Mouse (Mus musculus) neural tube, embryonic 14.5 days (tissue): ENCODE measurements around the gene Atp2c2. TPM values are rescaled to one million over a fixed set of nuclear protein-coding genes. Genes with fewer than 3 reads are reported as not detected.

Experiments
- ATAC-seq: fragments of 200-750 bp; cut with Nextera tagmentation; 2 replicates; pipeline ENCODE4 v1.8.0; 2017; ENCODE audit warnings: low read depth, mild to moderate bottlenecking, moderate TSS enrichment, moderate library complexity
- H3K27ac ChIP-seq: fragments of 300-500 bp; sonication (generic); 2 replicates; pipeline ENCODE4 v1.5.1; 2014; ENCODE audit warnings: low read depth, mild to moderate bottlenecking, control low read depth, low read length, moderate library complexity, mixed read lengths
- H3K27me3 ChIP-seq: fragments of 300-500 bp; sonication (generic); 2 replicates; pipeline ENCODE4 v1.6.1; 2014; ENCODE audit warnings: low read length; ENCODE audit not compliant: control insufficient read depth, insufficient read depth
- H3K36me3 ChIP-seq: fragments of 300-500 bp; sonication (generic); 2 replicates; pipeline ENCODE4 v1.6.1; 2014; ENCODE audit warnings: low read length, mixed read lengths; ENCODE audit not compliant: control insufficient read depth, insufficient read depth
- H3K4me1 ChIP-seq: fragments of 300-500 bp; sonication (generic); 2 replicates; pipeline ENCODE4 v1.6.1; 2014; ENCODE audit warnings: low read length; ENCODE audit not compliant: control insufficient read depth, insufficient read depth
- H3K4me2 ChIP-seq: fragments of 300-500 bp; sonication (generic); 2 replicates; pipeline ENCODE4 v1.6.1; 2014; ENCODE audit warnings: mild to moderate bottlenecking, low read depth, low read length, control low read depth
- H3K4me3 ChIP-seq: fragments of 300-500 bp; sonication (generic); 2 replicates; pipeline ENCODE4 v1.5.1; 2014; ENCODE audit warnings: low read depth, low read length, control low read depth, mixed read lengths
- H3K9ac ChIP-seq: fragments of 300-500 bp; sonication (generic); replicated peaks from 2 replicates; pipeline ENCODE4 v1.6.1; 2014; ENCODE audit warnings: low read depth, mild to moderate bottlenecking, control low read depth, low read length, mixed read lengths
- H3K9me3 ChIP-seq: fragments of 300-500 bp; sonication (generic); 2 replicates; pipeline ENCODE4 v1.6.1; 2016; ENCODE audit warnings: low read length; ENCODE audit not compliant: control insufficient read depth
- WGBS: fragments of 180-500 bp; shearing (Covaris S2); extraction: QIAGEN DNeasy Blood & Tissue Kit; methylation state at CpG from one replicate; pipeline ENCODE4 v1.1.7; 2014; 5-methylcytosine and 5-hydroxymethylcytosine counted together
- polyA plus RNA-seq: library from polyadenylated mRNA; unstranded; fragments of >200 nt; fragmentation: Nextera tagmentation; extraction: Ambion mirVana; gene quantifications from 2 replicates; pipeline ENCODE4 v1.2.1, GENCODE M21; 2014

The Atp2c2 gene
- polyA plus RNA-seq, 1 experiment from 2014 or later, result 0.08 TPM

DNA sequence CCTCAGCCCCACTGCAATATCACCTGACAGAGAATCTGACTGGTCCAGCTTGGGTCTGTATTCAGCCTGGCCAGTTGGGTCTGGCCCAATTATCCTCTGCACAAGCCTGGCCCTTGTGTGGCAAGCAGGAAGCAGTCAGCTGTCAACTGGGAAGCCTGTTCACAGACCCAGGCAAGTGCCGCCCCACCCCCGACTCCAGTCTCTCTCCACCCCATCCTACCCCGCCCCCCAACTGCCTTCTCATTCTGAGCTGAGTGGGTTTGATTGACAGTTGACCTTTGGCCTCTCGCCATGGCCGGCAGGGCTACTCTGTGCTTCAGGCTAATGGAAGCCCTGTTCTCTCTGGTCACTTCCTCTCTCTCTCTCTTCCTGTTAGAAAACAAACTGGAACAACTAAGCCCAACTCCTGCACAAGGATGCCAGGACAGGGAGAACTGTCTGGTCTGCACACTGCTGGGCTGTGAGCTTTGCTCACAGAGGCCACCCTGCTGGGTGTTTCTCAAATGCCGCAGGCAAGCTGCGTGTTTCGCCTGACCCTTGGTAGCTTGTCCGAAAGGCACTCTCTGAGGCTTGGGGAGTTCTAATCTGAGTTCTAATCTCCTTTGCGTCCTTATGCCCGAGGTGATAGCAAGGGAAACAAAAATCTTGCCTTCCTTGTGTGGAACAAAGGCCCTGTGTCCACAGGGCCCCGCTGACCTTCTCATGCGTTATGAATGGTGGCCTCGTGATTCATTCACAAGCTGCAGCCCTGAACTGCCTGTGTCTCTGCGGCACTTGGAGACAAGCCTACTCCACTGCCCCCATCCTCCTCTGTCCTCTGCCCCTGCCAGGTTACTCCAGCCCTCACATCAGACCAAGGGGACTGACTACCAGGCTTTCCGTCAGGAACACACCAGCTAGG, 92.2 kb downstream of the Atp2c2 start:
- no peak overlapping the region for H3K4me2 ChIP-seq
- ATAC-seq, result peak; percentile 67; the same call in 1 of the 2 replicates
- no peak overlapping the region for H3K9ac ChIP-seq
- H3K36me3 ChIP-seq, result no peaks in the 10 kb centered on the region
- H3K9me3 ChIP-seq, result no peaks in the 10 kb centered on the region
- H3K4me1 ChIP-seq, result peaks cover 8% of the 10 kb centered on the region; the same call in 1 of the 2 replicates
- no peak overlapping the region for H3K4me3 ChIP-seq
- 12% methylated on average over 16 of the region's 16 CpGs for WGBS
- H3K27me3 ChIP-seq, result no peaks in the 10 kb centered on the region
- peak overlapping the region; percentile 57; the same call in 1 of the 2 replicates for H3K27ac ChIP-seq

DNA sequence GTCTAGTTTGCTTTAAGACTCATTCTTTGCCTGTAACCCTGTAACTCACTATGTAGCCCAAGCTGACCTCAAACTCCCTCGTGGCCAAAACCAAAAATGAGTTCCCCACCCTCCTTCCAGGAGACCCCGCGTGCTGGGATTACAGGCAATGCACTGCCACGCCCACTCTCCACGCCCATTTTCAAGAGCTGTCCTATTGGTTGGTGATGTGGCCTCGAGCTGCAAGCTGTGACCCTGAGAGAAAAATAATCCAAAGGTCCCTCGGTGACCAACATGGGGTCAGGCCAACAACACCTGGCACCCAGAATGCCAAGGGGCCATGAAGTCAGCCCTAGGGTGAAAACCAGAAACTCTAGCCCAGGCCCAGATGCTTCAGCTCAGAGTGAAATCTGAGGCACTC, 94.9 kb downstream of the Atp2c2 start:
- H3K36me3 ChIP-seq, result no peaks in the 10 kb centered on the region
- H3K27ac ChIP-seq, result no peak overlapping the region
- no peak overlapping the region for H3K9ac ChIP-seq
- no peak for ATAC-seq
- H3K4me2 ChIP-seq, result no peak overlapping the region
- H3K9me3 ChIP-seq, result no peaks in the 10 kb centered on the region
- 43% methylated on average over 7 of the region's 7 CpGs for WGBS
- H3K27me3 ChIP-seq, result no peaks in the 10 kb centered on the region
- no peak overlapping the region for H3K4me3 ChIP-seq
- peaks cover 12% of the 10 kb centered on the region; the same call in 1 of the 2 replicates for H3K4me1 ChIP-seq

DNA sequence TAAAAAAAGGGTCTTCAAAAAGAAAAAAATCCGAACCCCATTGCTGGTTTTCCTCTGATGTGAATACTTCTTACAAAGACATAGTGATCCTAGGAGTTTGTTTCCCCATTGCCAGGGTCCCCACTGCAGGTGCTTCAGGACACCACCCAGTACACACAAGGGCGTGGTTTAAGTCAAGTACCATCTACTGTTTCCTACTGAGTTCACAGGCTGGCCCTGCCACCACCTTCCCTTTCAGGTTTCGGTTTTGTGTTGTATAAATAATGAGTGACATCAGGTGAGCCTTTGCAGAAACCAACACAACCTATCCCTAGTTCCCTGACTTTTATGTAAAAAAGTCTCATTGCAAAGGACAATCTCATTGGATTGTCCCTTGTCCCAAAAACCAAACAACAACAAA, 95.8 kb downstream of the Atp2c2 start:
- no peak overlapping the region for H3K27ac ChIP-seq
- H3K4me2 ChIP-seq, result no peak overlapping the region
- no peak overlapping the region for H3K4me3 ChIP-seq
- H3K9me3 ChIP-seq, result no peaks in the 10 kb centered on the region
- H3K36me3 ChIP-seq, result no peaks in the 10 kb centered on the region
- no peak for ATAC-seq
- peaks cover 12% of the 10 kb centered on the region for H3K4me1 ChIP-seq
- no peak overlapping the region for H3K9ac ChIP-seq
- no peaks in the 10 kb centered on the region for H3K27me3 ChIP-seq
- 90% methylated on average over 3 of the region's 3 CpGs for WGBS

DNA sequence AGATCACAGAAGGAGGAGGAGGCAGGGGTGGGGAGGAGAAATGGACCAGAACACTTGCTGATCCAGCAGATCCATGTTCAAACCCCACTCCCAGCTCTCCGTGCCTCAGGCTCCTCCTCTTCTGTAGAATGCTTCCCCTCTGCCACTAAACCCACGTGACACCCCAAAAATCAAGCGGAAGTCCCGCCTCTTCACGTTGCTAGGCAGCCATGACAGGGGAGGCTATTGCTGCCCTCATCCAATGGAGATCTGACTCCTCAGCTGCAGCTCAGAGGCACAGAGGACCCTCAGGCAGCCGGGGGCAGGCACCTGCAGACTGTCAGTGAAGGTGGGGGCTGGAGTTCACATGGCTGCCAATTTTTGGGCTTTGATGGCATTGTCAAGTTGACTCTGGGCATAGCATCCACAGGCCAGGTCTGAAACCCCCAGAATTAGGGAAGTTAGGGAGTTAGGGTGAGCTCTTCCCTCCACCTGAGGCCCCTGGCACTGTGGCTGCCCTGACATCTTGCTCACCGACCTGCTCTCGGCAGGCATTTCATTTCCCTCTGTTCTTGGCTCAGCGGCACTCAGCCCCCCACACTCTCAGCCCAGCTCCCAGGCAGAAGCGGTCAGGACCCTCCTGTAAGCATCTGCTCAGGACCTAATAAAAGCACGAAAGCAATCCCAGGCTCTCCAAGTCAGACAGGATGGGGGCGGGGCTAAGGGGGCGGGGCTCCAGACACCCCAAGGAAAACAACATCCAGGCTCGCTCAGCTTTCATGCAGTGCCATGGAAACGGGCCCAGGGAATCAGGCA, 98.6 kb downstream of the Atp2c2 start:
- H3K27me3 ChIP-seq, result no peaks in the 10 kb centered on the region
- WGBS, result 5% methylated on average over 15 of the region's 15 CpGs
- no peaks in the 10 kb centered on the region for H3K9me3 ChIP-seq
- H3K4me2 ChIP-seq, result peak overlapping the region; percentile 26; the same call in 1 of the 2 replicates
- no peaks in the 10 kb centered on the region for H3K36me3 ChIP-seq
- H3K4me1 ChIP-seq, result peaks cover 12% of the 10 kb centered on the region
- H3K4me3 ChIP-seq, result no peak overlapping the region
- peak overlapping the region; percentile 53; the same call in 1 of the 2 replicates for H3K27ac ChIP-seq
- no peak overlapping the region for H3K9ac ChIP-seq
- peak; percentile 72 for ATAC-seq

DNA sequence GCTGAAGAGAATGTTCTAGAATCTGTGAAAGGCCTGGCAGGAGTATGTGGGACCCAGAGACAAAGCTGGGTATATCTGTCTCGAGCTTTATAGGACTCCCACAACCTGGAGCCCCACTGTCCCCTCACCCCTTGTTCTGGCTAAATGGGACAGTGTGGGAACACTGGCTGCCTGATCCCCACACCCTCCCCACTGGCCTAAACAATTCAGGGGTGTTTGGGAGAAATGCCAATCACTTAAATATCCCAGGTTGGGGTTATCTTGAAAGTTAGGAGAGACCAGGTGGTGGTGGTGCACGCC, 99.1 kb downstream of the Atp2c2 start:
- WGBS, result 58% methylated on average over 2 of the region's 2 CpGs

DNA sequence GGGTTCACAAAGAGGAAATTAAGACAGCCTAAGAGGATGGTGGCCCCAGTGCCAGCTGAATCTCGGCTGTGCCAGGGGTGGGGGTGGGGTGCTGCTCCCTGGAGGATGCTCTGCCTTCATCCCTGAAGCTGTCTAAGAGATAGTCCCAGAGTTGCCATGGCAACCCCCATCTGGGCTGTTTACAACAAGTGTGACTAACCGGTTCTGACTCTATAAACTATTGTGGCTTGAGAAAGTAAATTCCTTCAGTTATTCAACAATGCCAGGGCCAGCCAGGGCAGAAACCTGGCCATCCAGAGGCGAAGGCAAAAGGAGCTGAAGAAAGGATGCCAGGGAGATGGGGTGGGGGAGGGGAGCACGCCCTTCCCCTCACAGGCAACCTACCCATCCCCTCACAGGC, 101.4 kb downstream of the Atp2c2 start:
- 3% methylated on average over 4 of the region's 4 CpGs for WGBS
- Histone ChIP-seq H3K27ac (no peak overlapping the region), H3K27me3 (no peaks in the 10 kb centered on the region), H3K9me3 (no peaks in the 10 kb centered on the region), H3K4me3 (no peak overlapping the region), H3K9ac (no peak overlapping the region), H3K4me2 (no peak overlapping the region), H3K4me1 (peaks cover 13% of the 10 kb centered on the region), H3K36me3 (no peaks in the 10 kb centered on the region)
- peak; percentile 42; the same call in 1 of the 2 replicates for ATAC-seq

More for the DNA sequence above, 99.1 kb downstream of the Atp2c2 start:
- Histone ChIP-seq H3K4me3 (no peak overlapping the region), H3K4me2 (peak overlapping the region; percentile 26; the same call in 1 of the 2 replicates), H3K9me3 (no peaks in the 10 kb centered on the region), H3K9ac (no peak overlapping the region), H3K4me1 (peaks cover 12% of the 10 kb centered on the region), H3K27ac (peak overlapping the region; percentile 53), H3K36me3 (no peaks in the 10 kb centered on the region), H3K27me3 (no peaks in the 10 kb centered on the region)
- no peak for ATAC-seq

DNA sequence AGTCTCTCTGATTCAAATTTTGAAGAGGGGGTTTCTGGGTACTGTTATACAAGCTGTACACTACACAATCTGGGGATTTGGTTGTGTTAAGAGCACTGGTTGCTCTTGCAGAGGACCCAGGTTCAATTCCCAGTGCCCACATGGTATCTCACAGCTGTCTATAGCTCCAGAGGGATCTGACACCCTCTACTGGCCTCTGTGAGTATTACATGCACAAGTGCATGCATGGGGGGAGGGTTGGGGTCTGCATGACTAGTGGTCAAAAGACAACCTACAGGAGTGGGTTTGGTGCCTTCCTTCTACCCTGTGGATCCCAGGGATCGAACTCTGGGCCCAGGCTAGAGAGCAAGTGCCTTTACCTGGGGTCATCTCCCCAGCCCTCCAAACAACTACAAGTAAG, 102.8 kb downstream of the Atp2c2 start:
- ATAC-seq, result no peak
- Histone ChIP-seq H3K9ac (no peak overlapping the region), H3K4me3 (no peak overlapping the region), H3K4me1 (peaks cover 21% of the 10 kb centered on the region), H3K27ac (no peak overlapping the region), H3K9me3 (no peaks in the 10 kb centered on the region), H3K27me3 (no peaks in the 10 kb centered on the region), H3K4me2 (no peak overlapping the region), H3K36me3 (no peaks in the 10 kb centered on the region)
- 88% methylated on average over 1 of the region's 1 CpGs for WGBS

DNA sequence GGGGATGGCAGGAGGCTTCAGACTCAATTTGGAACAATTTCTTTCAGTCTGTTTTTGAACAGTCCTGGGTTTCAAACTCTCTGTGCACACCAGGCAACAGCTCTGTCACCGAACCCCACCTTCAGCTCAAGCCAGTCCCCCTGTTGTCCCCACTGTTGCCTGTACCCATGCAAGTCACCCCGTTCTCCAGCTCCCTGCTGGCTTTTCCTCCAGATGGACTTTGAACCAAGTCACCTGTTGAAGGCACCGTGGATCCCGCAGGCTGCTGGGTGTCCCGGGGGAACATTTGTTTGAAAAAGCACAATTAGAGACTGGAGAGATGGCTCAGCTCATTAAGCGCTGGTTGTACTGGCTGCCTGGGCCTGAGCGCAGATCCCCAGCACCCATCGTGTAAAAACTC, 105.5 kb downstream of the Atp2c2 start:
- Histone ChIP-seq H3K9ac (no peak overlapping the region), H3K4me3 (no peak overlapping the region), H3K27ac (no peak overlapping the region), H3K27me3 (no peaks in the 10 kb centered on the region), H3K4me2 (no peak overlapping the region), H3K9me3 (no peaks in the 10 kb centered on the region), H3K4me1 (peaks cover 20% of the 10 kb centered on the region), H3K36me3 (no peaks in the 10 kb centered on the region)
- ATAC-seq, result no peak
- 52% methylated on average over 8 of the region's 8 CpGs for WGBS
